Mouse (Mus musculus) erythroblast, embryonic 14.5 days (primary cell): Measurements from ENCODE around the gene 2010111I01Rik.

Experiments
- GATA1 ChIP-seq: IDR thresholded peaks from 2 replicates; pipeline ENCODE4 v1.6.1; 2012; ENCODE audit warnings: low read length, inconsistent platforms, mixed read lengths
- TAL1 ChIP-seq: IDR thresholded peaks from 3 replicates; pipeline ENCODE4 v1.6.1; 2012; ENCODE audit warnings: low read length, inconsistent platforms, mixed read lengths

DNA sequence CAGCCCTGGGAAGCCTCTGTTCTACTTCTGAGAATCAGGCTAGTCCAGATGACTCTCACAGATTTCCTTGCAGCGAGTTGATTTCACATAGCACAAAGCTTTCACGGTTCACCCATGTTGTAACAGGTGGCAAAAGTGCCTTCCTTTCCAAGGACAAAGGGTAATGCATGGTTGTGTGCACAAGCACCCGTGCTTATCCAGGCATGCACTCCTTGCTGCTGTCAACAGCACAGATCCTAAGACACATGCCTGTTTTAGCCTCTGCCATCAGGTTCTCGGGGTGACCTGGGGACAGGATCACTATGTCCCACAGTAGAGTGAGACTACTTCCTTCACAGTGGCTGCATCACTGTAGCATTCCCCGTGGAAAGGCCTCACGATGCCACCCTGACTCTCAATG is 351.1 kb downstream of the 2010111I01Rik start:
- TF ChIP-seq TAL1 (no peak), GATA1 (no peak)
